Mouse (Mus musculus) liver, embryonic 11.5 days (tissue): ENCODE data around the gene Fuca1. TPM values are rescaled to one million over a fixed set of nuclear protein-coding genes. Genes with fewer than 3 reads are reported as not detected.
A peak's percentile ranks its signal among the peaks of the same experiment; 100 is the strongest.

Experiments used
- ATAC-seq: fragments of 200-750 bp; cut with Nextera tagmentation; replicated peaks from 2 replicates; pipeline ENCODE4 v1.8.0; 2017; ENCODE audit warnings: moderate number of reproducible peaks, mild to moderate bottlenecking, moderate TSS enrichment, moderate library complexity; ENCODE audit not compliant: low FRiP score
- DNase-seq: peaks from one replicate; pipeline ENCODE4 v3.0.0-alpha.2; 2017; ENCODE audit warnings: low spot score
- H3K27ac ChIP-seq: fragments of 300-500 bp; sonication (generic); 2 replicates; pipeline ENCODE4 v1.5.1; 2014; ENCODE audit warnings: mild to moderate bottlenecking, low read depth, low read length, control low read depth
- H3K27me3 ChIP-seq: fragments of 300-500 bp; sonication (generic); replicated peaks from 2 replicates; pipeline ENCODE4 v1.6.1; 2014; ENCODE audit warnings: low read length, mixed read lengths; ENCODE audit not compliant: control insufficient read depth, insufficient read depth
- H3K36me3 ChIP-seq: fragments of 300-500 bp; sonication (generic); 2 replicates; pipeline ENCODE4 v1.6.1; 2014; ENCODE audit warnings: mild to moderate bottlenecking, low read length, moderate library complexity, mixed read lengths; ENCODE audit not compliant: control insufficient read depth, insufficient read depth
- H3K4me1 ChIP-seq: fragments of 300-500 bp; sonication (generic); replicated peaks from 2 replicates; pipeline ENCODE4 v1.6.1; 2014; ENCODE audit warnings: low read length, mixed read lengths; ENCODE audit not compliant: control insufficient read depth, insufficient read depth
- H3K4me2 ChIP-seq: fragments of 300-500 bp; sonication (generic); 2 replicates; pipeline ENCODE4 v1.6.1; 2014; ENCODE audit warnings: mild to moderate bottlenecking, control low read depth, moderate library complexity
- H3K4me3 ChIP-seq: fragments of 300-500 bp; sonication (generic); 2 replicates; pipeline ENCODE4 v1.5.1; 2014; ENCODE audit warnings: low read depth, low read length, control low read depth
- H3K9ac ChIP-seq: fragments of 300-500 bp; sonication (generic); 2 replicates; pipeline ENCODE4 v1.6.1; 2014; ENCODE audit warnings: low read depth, low read length, control low read depth
- H3K9me3 ChIP-seq: fragments of 300-500 bp; sonication (generic); 2 replicates; pipeline ENCODE4 v1.6.1; 2016; ENCODE audit warnings: low read length, inconsistent platforms, mixed read lengths; ENCODE audit not compliant: control insufficient read depth
- WGBS: fragments of 180-500 bp; shearing (Covaris S2); extraction: QIAGEN DNeasy Blood & Tissue Kit; methylation state at CpG from one replicate; pipeline ENCODE4 v1.1.7; 2014; 5-methylcytosine and 5-hydroxymethylcytosine counted together
- polyA plus RNA-seq: library from polyadenylated mRNA; unstranded; fragments of >200 nt; fragmentation: Nextera tagmentation; extraction: Ambion mirVana; gene quantifications from 2 replicates; pipeline ENCODE4 v1.2.1, GENCODE M21; 2014

Fuca1 gene
- polyA plus RNA-seq, 1 experiment from 2014 or later = 39.6 TPM

- Histone ChIP-seq H3K36me3 (peaks cover 3% of the 10 kb centered on the region), H3K9ac (peak overlapping the region; percentile 84), H3K4me1 (peaks cover 25% of the 10 kb centered on the region), H3K27me3 (no peaks in the 10 kb centered on the region), H3K4me2 (peak overlapping the region; percentile 81), H3K27ac (peak overlapping the region; percentile 53), H3K4me3 (peak overlapping the region; percentile 82), H3K9me3 (no peaks in the 10 kb centered on the region)
- ATAC-seq (peak; percentile 21), DNase-seq (no peak)
- 1% methylated on average over 28 of the region's 28 CpGs for WGBS
These were observed 26.2 kb downstream of the Fuca1 start for GRCm38 (mm10) chr4:135946659-135947301.

- no peaks in the 10 kb centered on the region for H3K27me3 ChIP-seq
- WGBS = 79% methylated on average over 8 of the region's 8 CpGs
- peak overlapping the region; percentile 11; the same call in 1 of the 2 replicates for H3K4me2 ChIP-seq
- no peak for DNase-seq
- no peak overlapping the region for H3K27ac ChIP-seq
- peaks cover 25% of the 10 kb centered on the region for H3K4me1 ChIP-seq
- no peaks in the 10 kb centered on the region for H3K9me3 ChIP-seq
- ATAC-seq = no peak
- H3K36me3 ChIP-seq = peaks cover 13% of the 10 kb centered on the region
- 0 out of 2 replicates have a peak overlapping the region, but pooled peaks have one; percentile 39 for H3K9ac ChIP-seq
- H3K4me3 ChIP-seq = no peak overlapping the region
These were observed 27.6 kb downstream of the Fuca1 start for GRCm38 (mm10) chr4:135948142-135948541.

- H3K27me3 ChIP-seq = no peaks in the 10 kb centered on the region
- H3K36me3 ChIP-seq = peaks cover 14% of the 10 kb centered on the region
- H3K9ac ChIP-seq = no peak overlapping the region
- H3K4me1 ChIP-seq = peaks cover 21% of the 10 kb centered on the region
- H3K27ac ChIP-seq = no peak overlapping the region
- H3K4me3 ChIP-seq = no peak overlapping the region
- DNase-seq (no peak), ATAC-seq (no peak)
- H3K4me2 ChIP-seq = no peak overlapping the region
- H3K9me3 ChIP-seq = no peaks in the 10 kb centered on the region
- 90% methylated on average over 10 of the region's 10 CpGs for WGBS
These were observed 28.9 kb downstream of the Fuca1 start for GRCm38 (mm10) chr4:135949475-135949874.

GRCm38 (mm10) chr4:135949911-135950310, 29.4 kb downstream of the Fuca1 start:
- Histone ChIP-seq H3K36me3 (peaks cover 14% of the 10 kb centered on the region), H3K4me1 (peaks cover 21% of the 10 kb centered on the region)
- no peak for ATAC-seq

GRCm38 (mm10) chr4:135950365-135950764, 29.8 kb downstream of the Fuca1 start:
- H3K4me2 ChIP-seq = no peak overlapping the region

More at GRCm38 (mm10) chr4:135949911-135950310, 29.4 kb downstream of the Fuca1 start:
- Histone ChIP-seq H3K27ac (no peak overlapping the region), H3K27me3 (no peaks in the 10 kb centered on the region), H3K4me3 (no peak overlapping the region), H3K9ac (no peak overlapping the region), H3K9me3 (no peaks in the 10 kb centered on the region), H3K4me2 (no peak overlapping the region)
- 63% methylated on average over 6 of the region's 6 CpGs for WGBS
- DNase-seq = no peak

GRCm38 (mm10) chr4:135951505-135951904, 31.0 kb downstream of the Fuca1 start:
- H3K27ac ChIP-seq = no peak overlapping the region
- H3K36me3 ChIP-seq = peaks cover 20% of the 10 kb centered on the region
- WGBS = 94% methylated on average over 3 of the region's 3 CpGs
- peaks cover 15% of the 10 kb centered on the region for H3K4me1 ChIP-seq
- no peaks in the 10 kb centered on the region for H3K9me3 ChIP-seq
- no peak overlapping the region for H3K4me3 ChIP-seq
- DNase-seq (no peak), ATAC-seq (no peak)
- H3K9ac ChIP-seq = no peak overlapping the region
- H3K4me2 ChIP-seq = no peak overlapping the region
- H3K27me3 ChIP-seq = no peaks in the 10 kb centered on the region

More at GRCm38 (mm10) chr4:135950365-135950764, 29.8 kb downstream of the Fuca1 start:
- no peak overlapping the region for H3K27ac ChIP-seq
- H3K4me3 ChIP-seq = no peak overlapping the region
- H3K36me3 ChIP-seq = peaks cover 14% of the 10 kb centered on the region
- WGBS = 88% methylated on average over 6 of the region's 6 CpGs
- H3K4me1 ChIP-seq = peaks cover 21% of the 10 kb centered on the region
- no peaks in the 10 kb centered on the region for H3K27me3 ChIP-seq
- no peak overlapping the region for H3K9ac ChIP-seq
- DNase-seq = no peak
- no peak for ATAC-seq
- H3K9me3 ChIP-seq = no peaks in the 10 kb centered on the region

GRCm38 (mm10) chr4:135953179-135953578, 32.6 kb downstream of the Fuca1 start:
- peaks cover 21% of the 10 kb centered on the region for H3K36me3 ChIP-seq
- no peak for ATAC-seq

GRCm38 (mm10) chr4:135954241-135954640, 33.7 kb downstream of the Fuca1 start:
- DNase-seq = peak; percentile 66

More at GRCm38 (mm10) chr4:135953179-135953578, 32.6 kb downstream of the Fuca1 start:
- Histone ChIP-seq H3K4me3 (no peak overlapping the region), H3K27ac (no peak overlapping the region), H3K4me1 (peaks cover 9% of the 10 kb centered on the region), H3K27me3 (no peaks in the 10 kb centered on the region), H3K4me2 (no peak overlapping the region), H3K9ac (no peak overlapping the region), H3K9me3 (no peaks in the 10 kb centered on the region)
- no peak for DNase-seq
- WGBS = 76% methylated on average over 3 of the region's 3 CpGs

GRCm38 (mm10) chr4:135955886-135956285, 35.4 kb downstream of the Fuca1 start:
- H3K36me3 ChIP-seq = peaks cover 27% of the 10 kb centered on the region
- no peak overlapping the region for H3K4me2 ChIP-seq
- H3K27me3 ChIP-seq = no peaks in the 10 kb centered on the region
- H3K4me3 ChIP-seq = no peak overlapping the region
- H3K4me1 ChIP-seq = no peaks in the 10 kb centered on the region
- WGBS = 93% methylated on average over 9 of the region's 9 CpGs
- DNase-seq (no peak), ATAC-seq (no peak)
- no peak overlapping the region for H3K27ac ChIP-seq
- no peaks in the 10 kb centered on the region for H3K9me3 ChIP-seq
- no peak overlapping the region for H3K9ac ChIP-seq

More at GRCm38 (mm10) chr4:135954241-135954640, 33.7 kb downstream of the Fuca1 start:
- Histone ChIP-seq H3K27ac (no peak overlapping the region), H3K9me3 (no peaks in the 10 kb centered on the region), H3K27me3 (no peaks in the 10 kb centered on the region), H3K4me1 (peaks cover 3% of the 10 kb centered on the region; the same call in 1 of the 2 replicates), H3K36me3 (peaks cover 23% of the 10 kb centered on the region), H3K4me3 (no peak overlapping the region), H3K9ac (no peak overlapping the region), H3K4me2 (no peak overlapping the region)
- whole genome bisulfite sequencing = 15% methylated on average over 2 of the region's 2 CpGs
- ATAC-seq = 0 out of 2 replicates have a peak, but pooled peaks have one; percentile 50
